Mouse (Mus musculus) spleen, adult 2 months (tissue): ENCODE measurements around the gene Epop. TPM values are rescaled to one million over a fixed set of nuclear protein-coding genes. Genes with fewer than 3 reads are reported as not detected.

ENCODE experiments used
- DNase-seq, 2 experiments: peaks; one replicate each; pipeline versions ENCODE4 v3.0.0 to v3.0.0-alpha.2; 2012 to 2021; ENCODE audit warnings: low spot score in 2 of 2, low read depth in 1 of 2
- H3K27ac ChIP-seq: fragments of 200-500 bp; 2 replicates; pipeline ENCODE4 v1.5.1; 2012; ENCODE audit warnings: low read length, inconsistent platforms; ENCODE audit not compliant: insufficient read depth
- H3K27me3 ChIP-seq: fragments of 200-500 bp; 2 replicates; pipeline ENCODE4 v1.6.1; 2012; ENCODE audit warnings: mild to moderate bottlenecking, moderate library complexity, low read length, inconsistent platforms; ENCODE audit not compliant: control insufficient read depth, insufficient read depth
- H3K36me3 ChIP-seq: fragments of 200-500 bp; 2 replicates; pipeline ENCODE4 v1.6.1; 2012; ENCODE audit warnings: mild to moderate bottlenecking, low read length, inconsistent platforms; ENCODE audit not compliant: control insufficient read depth, insufficient read depth
- H3K4me1 ChIP-seq: fragments of 200-500 bp; 2 replicates; pipeline ENCODE4 v1.6.1; 2011; ENCODE audit warnings: inconsistent platforms; ENCODE audit not compliant: control insufficient read depth, insufficient read depth, insufficient read length
- H3K4me3 ChIP-seq: fragments of 200-500 bp; 2 replicates; pipeline ENCODE4 v1.5.1; 2011; ENCODE audit warnings: mild to moderate bottlenecking, inconsistent platforms; ENCODE audit not compliant: insufficient read depth, insufficient read length; ENCODE audit errors: extremely low read depth
- CTCF ChIP-seq: fragments of 200-500 bp; IDR thresholded peaks from 2 replicates; pipeline ENCODE4 v1.5.1; 2011; ENCODE audit warnings: mild to moderate bottlenecking, inconsistent platforms; ENCODE audit not compliant: insufficient read depth, insufficient read length, insufficient replicate concordance; ENCODE audit errors: extremely low read depth
- POLR2A ChIP-seq: fragments of 200-500 bp; IDR thresholded peaks from 2 replicates; pipeline ENCODE4 v1.6.1; 2011; ENCODE audit warnings: low read depth, low read length, inconsistent platforms
- WGBS: fragments of 180-500 bp; shearing (Covaris S2); methylation state at CpG from one replicate; pipeline ENCODE4 v1.1.7; 2018; 5-methylcytosine and 5-hydroxymethylcytosine counted together
- polyA plus RNA-seq: library from polyadenylated mRNA; depleted of rRNA; stranded (reverse); fragments of >200 nt; gene quantifications from 2 replicates; pipeline ENCODE4 v1.2.3, GENCODE M21; 2012

Gene Epop
- polyA plus RNA-seq, 1 experiment: 3.9 TPM

- peaks cover 31% of the 10 kb centered on the region for H3K36me3 ChIP-seq
- no peaks in the 10 kb centered on the region for H3K27me3 ChIP-seq
- no peak overlapping the region for H3K4me3 ChIP-seq
- no peak for DNase-seq
- no peak overlapping the region for H3K27ac ChIP-seq
- peaks cover 4% of the 10 kb centered on the region; the same call in 1 of the 2 replicates for H3K4me1 ChIP-seq
- TF ChIP-seq CTCF: no peak
- no peak for TF ChIP-seq POLR2A
- 95% methylated on average over 13 of the region's 13 CpGs for WGBS
Observed at GRCm38 (mm10) chr11:97665431-97665830, 35.9 kb upstream of the Epop start.

- no peaks in the 10 kb centered on the region for H3K27me3 ChIP-seq
Observed at GRCm38 (mm10) chr11:97664771-97665240, 35.3 kb upstream of the Epop start.

GRCm38 (mm10) chr11:97664339-97664665 lies 34.8 kb upstream of the Epop start:
- no peak for DNase-seq
- WGBS: under 1% methylated on average over 8 of the region's 8 CpGs
- Histone ChIP-seq H3K27me3 (no peaks in the 10 kb centered on the region), H3K27ac (peak overlapping the region; percentile 68), H3K4me3 (peak overlapping the region; percentile 70), H3K36me3 (peaks cover 22% of the 10 kb centered on the region), H3K4me1 (peaks cover 4% of the 10 kb centered on the region; the same call in 1 of the 2 replicates)
- no peak for TF ChIP-seq POLR2A
- no peak for TF ChIP-seq CTCF

More at GRCm38 (mm10) chr11:97664771-97665240, 35.3 kb upstream of the Epop start:
- peak overlapping the region; percentile 34; the same call in 1 of the 2 replicates for H3K4me3 ChIP-seq
- no peak for DNase-seq
- WGBS: 23% methylated on average over 6 of the region's 6 CpGs
- TF ChIP-seq CTCF: no peak
- no peak for TF ChIP-seq POLR2A
- H3K27ac ChIP-seq: no peak overlapping the region
- H3K4me1 ChIP-seq: peaks cover 4% of the 10 kb centered on the region; the same call in 1 of the 2 replicates
- H3K36me3 ChIP-seq: peaks cover 26% of the 10 kb centered on the region

DNA sequence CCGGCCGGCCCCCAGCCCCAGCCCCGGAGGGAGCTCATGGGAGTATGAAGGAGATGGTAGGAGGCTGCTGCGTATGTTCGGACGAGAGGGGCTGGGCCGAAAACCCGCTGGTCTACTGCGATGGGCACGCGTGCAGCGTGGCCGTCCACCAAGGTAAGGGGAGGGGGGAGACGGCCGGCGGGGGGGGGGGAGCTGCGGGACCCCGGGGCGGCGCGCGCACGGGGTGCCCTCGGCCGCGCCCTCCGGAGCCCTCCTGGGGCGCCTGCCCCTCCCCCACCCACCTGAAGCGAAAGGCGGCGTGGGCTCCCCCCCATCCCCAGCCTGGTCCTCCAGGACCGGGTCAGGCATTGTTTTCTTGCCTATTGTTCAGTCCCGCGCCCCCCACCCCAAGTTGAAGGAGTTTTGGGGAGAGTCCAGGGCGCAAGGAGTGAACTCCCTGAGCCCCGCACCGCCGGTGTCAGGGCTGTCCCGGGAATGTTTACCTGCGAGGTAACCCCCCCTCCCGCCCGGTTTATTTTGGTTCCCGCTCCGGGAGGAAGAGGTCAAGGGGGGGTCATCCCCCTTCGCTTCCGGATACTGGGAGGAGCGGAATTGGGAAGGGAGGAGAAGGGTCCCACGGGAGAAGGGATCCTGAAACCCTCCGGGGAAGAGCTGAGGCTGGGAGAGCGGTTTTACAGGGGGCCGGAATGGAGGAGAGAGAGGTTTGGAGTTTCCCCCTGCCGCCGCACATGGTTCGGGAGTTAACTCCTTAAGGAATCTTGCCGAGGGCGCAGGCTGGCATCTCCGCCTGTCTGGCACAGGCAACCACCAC lies 34.2 kb upstream of the Epop start:
- H3K4me1 ChIP-seq: peaks cover 8% of the 10 kb centered on the region; the same call in 1 of the 2 replicates
- H3K4me3 ChIP-seq: peak overlapping the region; percentile 70
- H3K27ac ChIP-seq: peak overlapping the region; percentile 68
- H3K36me3 ChIP-seq: peaks cover 17% of the 10 kb centered on the region
- no peak for DNase-seq
- H3K27me3 ChIP-seq: no peaks in the 10 kb centered on the region
- 2% methylated on average over 32 of the region's 57 CpGs for WGBS
- TF ChIP-seq POLR2A (no peak), CTCF (no peak)

- H3K4me1 ChIP-seq: peaks cover 10% of the 10 kb centered on the region; the same call in 1 of the 2 replicates
- H3K4me3 ChIP-seq: peak within 1 kb of the TSS; percentile 70
- peak in 1 of 2 experiments; percentile 61 for DNase-seq
- peak within 1 kb of the TSS; percentile 99 for H3K27ac ChIP-seq
- no peaks in the 10 kb centered on the region for H3K27me3 ChIP-seq
- under 1% methylated on average over 36 of the region's 76 CpGs for WGBS
- TF ChIP-seq CTCF (no peak), POLR2A (no peak; the same call in 1 of the 2 replicates)
- H3K36me3 ChIP-seq: peaks cover 10% of the 10 kb centered on the region
Observed at GRCm38 (mm10) chr11:97662893-97663527, 33.5 kb upstream of the Epop start, which contains the start of gene Mllt6. TSS of gene Mllt6 (plus strand) at chr11:97663414.

GRCm38 (mm10) chr11:97662207-97662892 lies 32.8 kb upstream of the Epop start:
- peak in 1 of 2 experiments; percentile 54 for DNase-seq
- Histone ChIP-seq H3K36me3 (peaks cover 8% of the 10 kb centered on the region), H3K4me1 (peaks cover 10% of the 10 kb centered on the region; the same call in 1 of the 2 replicates), H3K27ac (peak overlapping the region; percentile 99), H3K4me3 (peak overlapping the region; percentile 70), H3K27me3 (no peaks in the 10 kb centered on the region)
- WGBS: 2% methylated on average over 21 of the region's 21 CpGs
- no peak; the same call in 1 of the 2 replicates for TF ChIP-seq POLR2A
- no peak for TF ChIP-seq CTCF
